Mouse (Mus musculus): Measurements from ENCODE around the gene Sc5d.
A peak's percentile ranks its signal among the peaks of the same experiment; 100 is the strongest.

Gene Sc5d

GRCm38 (mm10) chr9:42264145-42264544 lies at the start of gene Sc5d:
Sc5d (minus strand) TSS chr9:42264256.
- peak; percentile 98 to 99 for DNase-seq

- no peak for DNase-seq
Observed at GRCm38 (mm10) chr9:42311311-42311710, 47.3 kb upstream of the Sc5d start.

- DNase-seq = no peak
Observed at GRCm38 (mm10) chr9:42303894-42304293, 39.8 kb upstream of the Sc5d start.

- DNase-seq = no peak
Observed at GRCm38 (mm10) chr9:42301082-42301633, 37.1 kb upstream of the Sc5d start.

- no peak for DNase-seq
Observed at GRCm38 (mm10) chr9:42296297-42296922, 32.4 kb upstream of the Sc5d start.

GRCm38 (mm10) chr9:42294131-42294530 lies 30.1 kb upstream of the Sc5d start:
- no peak for DNase-seq

- no peak for DNase-seq
Observed at GRCm38 (mm10) chr9:42293596-42293995, 29.5 kb upstream of the Sc5d start.

GRCm38 (mm10) chr9:42293051-42293450 lies 29.0 kb upstream of the Sc5d start:
- DNase-seq = no peak

GRCm38 (mm10) chr9:42279676-42280075 lies 15.6 kb upstream of the Sc5d start:
- no peak for DNase-seq

- DNase-seq = no peak
Observed at GRCm38 (mm10) chr9:42278046-42278445, 14.0 kb upstream of the Sc5d start.

- DNase-seq = no peak
Observed at GRCm38 (mm10) chr9:42277606-42278005, 13.6 kb upstream of the Sc5d start.

- DNase-seq = no peak
Observed at GRCm38 (mm10) chr9:42277162-42277561, 13.1 kb upstream of the Sc5d start.

GRCm38 (mm10) chr9:42275761-42276145 lies 11.7 kb upstream of the Sc5d start:
- peak in 1 of 2 experiments; percentile 11 for DNase-seq

- DNase-seq = peak; percentile 18 to 58
Observed at GRCm38 (mm10) chr9:42275027-42275760, 11.1 kb upstream of the Sc5d start.

GRCm38 (mm10) chr9:42273682-42274296 lies 9.7 kb upstream of the Sc5d start:
- DNase-seq = no peak

GRCm38 (mm10) chr9:42273174-42273573 lies 9.1 kb upstream of the Sc5d start:
- DNase-seq = no peak

- DNase-seq = no peak
Observed at GRCm38 (mm10) chr9:42272690-42273089, 8.6 kb upstream of the Sc5d start.

GRCm38 (mm10) chr9:42271456-42271855 lies 7.4 kb upstream of the Sc5d start:
- DNase-seq = no peak

- no peak for DNase-seq
Observed at GRCm38 (mm10) chr9:42270617-42271016, 6.6 kb upstream of the Sc5d start.

GRCm38 (mm10) chr9:42270081-42270480 lies 6.0 kb upstream of the Sc5d start:
- DNase-seq = no peak

- no peak for DNase-seq
Observed at GRCm38 (mm10) chr9:42268371-42268770, 4.3 kb upstream of the Sc5d start.

GRCm38 (mm10) chr9:42265309-42265708 lies 1.3 kb upstream of the Sc5d start:
- DNase-seq = peak; percentile 34 to 56

- DNase-seq = no peak
Observed at GRCm38 (mm10) chr9:42263709-42264111, 346 bp downstream of the Sc5d start.

- DNase-seq = peak in 1 of 2 experiments; percentile 0
Observed at GRCm38 (mm10) chr9:42260481-42260880, 3.6 kb downstream of the Sc5d start.

All from cerebellum, postnatal 25 days (tissue).